Mouse (Mus musculus) heart, embryonic 16.5 days (tissue): ENCODE data around the gene Olfr47. TPM values are rescaled to one million over a fixed set of nuclear protein-coding genes. Genes with fewer than 3 reads are reported as not detected.
"Not testable (repeated sequence)": the region's sequence is repeated elsewhere in the genome, so short reads cannot be mapped to it uniquely, and the experiment has no call there.

Source experiments
- ATAC-seq: fragments of 200-750 bp; cut with Nextera tagmentation; replicated peaks from 2 replicates; pipeline ENCODE4 v1.8.0; 2017; ENCODE audit warnings: moderate number of reproducible peaks; ENCODE audit not compliant: insufficient read depth, low FRiP score; ENCODE audit errors: extremely low read depth
- H3K27ac ChIP-seq: fragments of 300-500 bp; sonication (generic); 2 replicates; pipeline ENCODE4 v1.5.1; 2014; ENCODE audit warnings: mild to moderate bottlenecking, low read length, control low read depth, moderate library complexity
- H3K27me3 ChIP-seq: fragments of 300-500 bp; sonication (generic); 2 replicates; pipeline ENCODE4 v1.6.1; 2014; ENCODE audit warnings: low read length, mixed read lengths; ENCODE audit not compliant: control insufficient read depth, insufficient read depth
- H3K36me3 ChIP-seq: fragments of 300-500 bp; sonication (generic); 2 replicates; pipeline ENCODE4 v1.6.1; 2014; ENCODE audit not compliant: control insufficient read depth, insufficient read depth
- H3K4me1 ChIP-seq: fragments of 300-500 bp; sonication (generic); 2 replicates; pipeline ENCODE4 v1.6.1; 2014; ENCODE audit warnings: low read length, mixed read lengths; ENCODE audit not compliant: control insufficient read depth, insufficient read depth
- H3K4me2 ChIP-seq: fragments of 300-500 bp; sonication (generic); 2 replicates; pipeline ENCODE4 v1.6.1; 2014; ENCODE audit warnings: low read depth, mild to moderate bottlenecking, control low read depth, low read length
- H3K4me3 ChIP-seq: fragments of 300-500 bp; sonication (generic); 2 replicates; pipeline ENCODE4 v1.5.1; 2014; ENCODE audit warnings: mild to moderate bottlenecking, control low read depth, low read length
- H3K9ac ChIP-seq: fragments of 300-500 bp; sonication (generic); 2 replicates; pipeline ENCODE4 v1.6.1; 2014; ENCODE audit warnings: low read length, control low read depth
- H3K9me3 ChIP-seq: fragments of 300-500 bp; sonication (generic); replicated peaks from 2 replicates; pipeline ENCODE4 v1.6.1; 2016; ENCODE audit warnings: low read length; ENCODE audit not compliant: control insufficient read depth
- WGBS: fragments of 180-500 bp; shearing (Covaris S2); extraction: QIAGEN DNeasy Blood & Tissue Kit; methylation state at CpG from one replicate; pipeline ENCODE4 v1.1.7; 2014; 5-methylcytosine and 5-hydroxymethylcytosine counted together
- polyA plus RNA-seq: library from polyadenylated mRNA; unstranded; fragments of >200 nt; fragmentation: Nextera tagmentation; extraction: Ambion mirVana; gene quantifications from 2 replicates; pipeline ENCODE4 v1.2.1, GENCODE M21; 2015

Olfr47 gene
- polyA plus RNA-seq: not detected in 2 replicates

DNA sequence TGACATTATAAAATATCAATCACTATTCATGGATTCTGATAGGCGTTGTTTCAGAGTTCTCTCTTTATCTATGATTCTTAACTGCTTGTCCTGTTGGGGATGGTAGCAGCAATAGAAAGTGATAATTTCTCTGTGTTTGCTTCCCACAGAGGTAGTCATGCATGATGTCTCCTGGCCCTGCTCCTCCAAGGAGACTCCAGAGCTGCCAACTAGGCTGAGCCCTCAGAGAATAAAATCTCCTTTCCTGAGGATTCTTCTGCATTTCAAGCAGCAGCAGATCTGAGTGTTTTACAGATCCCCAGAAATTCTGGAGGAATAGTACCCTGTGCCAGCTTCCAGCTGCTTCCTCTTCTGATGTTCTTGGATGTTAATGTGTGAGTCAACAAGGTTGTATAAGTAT, at the start of gene Olfr47:
Gene Olfr47, plus strand, starts transcription at position 275 of the 400 bp plus-strand sequence.
- not testable (repeated sequence) for H3K9ac ChIP-seq, H3K4me1 ChIP-seq, H3K4me3 ChIP-seq, H3K27ac ChIP-seq, H3K27me3 ChIP-seq, H3K4me2 ChIP-seq, ATAC-seq, H3K36me3 ChIP-seq, H3K9me3 ChIP-seq
- WGBS: 78% methylated on average over 1 of the region's 1 CpGs

- no peak overlapping the region for H3K4me3 ChIP-seq
- H3K9me3 ChIP-seq: no peaks in the 10 kb centered on the region
- H3K4me2 ChIP-seq: no peak overlapping the region
- no peaks in the 10 kb centered on the region for H3K27me3 ChIP-seq
- no peaks in the 10 kb centered on the region for H3K36me3 ChIP-seq
- no peak overlapping the region for H3K9ac ChIP-seq
- no peak for ATAC-seq
- H3K4me1 ChIP-seq: no peaks in the 10 kb centered on the region
- 76% methylated on average over 3 of the region's 3 CpGs for WGBS
- H3K27ac ChIP-seq: no peak overlapping the region
Measured at GRCm38 (mm10) chr6:43190986-43191385, 40.3 kb upstream of the Olfr47 start.

DNA sequence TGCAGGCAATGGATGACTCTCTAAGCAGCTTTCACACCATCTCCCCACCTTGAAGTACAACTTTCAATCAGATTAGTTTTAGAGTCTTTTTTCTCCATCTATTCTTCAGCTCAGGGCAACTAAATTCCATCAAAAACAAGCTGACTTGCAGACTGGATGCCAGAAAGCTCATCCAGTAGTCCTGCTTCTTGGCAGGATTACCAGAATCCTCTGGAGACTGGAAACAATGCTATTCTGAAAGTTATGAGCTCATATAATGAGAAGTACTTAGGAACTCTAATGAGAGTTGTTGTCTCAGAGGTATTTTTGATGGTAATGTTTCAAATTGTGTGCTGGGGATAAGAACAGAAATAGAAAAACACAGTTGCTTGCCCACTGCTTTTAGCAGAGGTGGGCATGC, 34.5 kb upstream of the Olfr47 start, which contains the start of gene Olfr435:
Gene Olfr435, plus strand, starts transcription at position 366 of the 400 bp plus-strand sequence.
- no peak for ATAC-seq
- Histone ChIP-seq H3K4me3 (no peak within 1 kb of the TSS), H3K4me2 (no peak within 1 kb of the TSS), H3K36me3 (no peaks in the 10 kb centered on the region), H3K9ac (no peak within 1 kb of the TSS), H3K9me3 (no peaks in the 10 kb centered on the region), H3K4me1 (no peaks in the 10 kb centered on the region), H3K27ac (no peak within 1 kb of the TSS), H3K27me3 (no peaks in the 10 kb centered on the region)

DNA sequence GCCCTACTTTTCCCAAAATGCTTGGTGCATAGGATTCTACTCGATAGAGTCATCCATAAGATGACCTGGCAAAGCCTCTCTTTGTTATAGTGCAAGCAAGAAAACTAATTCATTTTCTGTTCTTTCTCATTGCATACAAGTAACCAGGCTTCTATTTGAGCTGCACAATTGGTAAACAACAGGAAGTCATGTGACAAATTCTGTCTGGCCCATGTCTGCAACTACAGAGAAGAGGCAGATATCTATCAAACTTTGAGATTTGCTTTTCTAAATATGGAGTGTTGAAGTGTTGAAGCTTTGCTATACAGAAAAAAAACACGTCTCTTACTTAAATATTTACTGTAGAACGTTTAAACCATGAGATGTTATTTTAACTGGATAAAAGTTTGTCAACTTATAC, 33.2 kb upstream of the Olfr47 start:
- 49% methylated on average over 3 of the region's 3 CpGs for WGBS
- no peak for ATAC-seq
- no peak overlapping the region for H3K4me2 ChIP-seq

GRCm38 (mm10) chr6:43202786-43203185, 28.5 kb upstream of the Olfr47 start:
- no peak overlapping the region for H3K27ac ChIP-seq
- ATAC-seq: no peak
- no peaks in the 10 kb centered on the region for H3K36me3 ChIP-seq
- no peaks in the 10 kb centered on the region for H3K4me1 ChIP-seq
- no peaks in the 10 kb centered on the region for H3K9me3 ChIP-seq
- H3K4me3 ChIP-seq: no peak overlapping the region
- H3K4me2 ChIP-seq: no peak overlapping the region
- H3K27me3 ChIP-seq: no peaks in the 10 kb centered on the region
- H3K9ac ChIP-seq: no peak overlapping the region

More for the DNA sequence above, 33.2 kb upstream of the Olfr47 start:
- no peak overlapping the region for H3K4me3 ChIP-seq
- no peaks in the 10 kb centered on the region for H3K4me1 ChIP-seq
- no peak overlapping the region for H3K27ac ChIP-seq
- H3K9me3 ChIP-seq: no peaks in the 10 kb centered on the region
- no peaks in the 10 kb centered on the region for H3K36me3 ChIP-seq
- no peak overlapping the region for H3K9ac ChIP-seq
- H3K27me3 ChIP-seq: no peaks in the 10 kb centered on the region

GRCm38 (mm10) chr6:43205355-43205754, 26.0 kb upstream of the Olfr47 start:
- Histone ChIP-seq H3K4me2 (no peak overlapping the region), H3K36me3 (no peaks in the 10 kb centered on the region), H3K9me3 (no peaks in the 10 kb centered on the region), H3K4me3 (no peak overlapping the region), H3K9ac (no peak overlapping the region), H3K4me1 (no peaks in the 10 kb centered on the region), H3K27ac (no peak overlapping the region), H3K27me3 (no peaks in the 10 kb centered on the region)
- WGBS: 41% methylated on average over 2 of the region's 2 CpGs
- ATAC-seq: no peak

GRCm38 (mm10) chr6:43212873-43213272, 18.5 kb upstream of the Olfr47 start, which contains the start of gene Olfr434:
Gene Olfr434, plus strand, starts transcription at chr6:43213021.
- not testable (repeated sequence) for H3K27me3 ChIP-seq, H3K27ac ChIP-seq, H3K36me3 ChIP-seq, H3K9me3 ChIP-seq, H3K9ac ChIP-seq, H3K4me1 ChIP-seq, H3K4me3 ChIP-seq, ATAC-seq, H3K4me2 ChIP-seq

DNA sequence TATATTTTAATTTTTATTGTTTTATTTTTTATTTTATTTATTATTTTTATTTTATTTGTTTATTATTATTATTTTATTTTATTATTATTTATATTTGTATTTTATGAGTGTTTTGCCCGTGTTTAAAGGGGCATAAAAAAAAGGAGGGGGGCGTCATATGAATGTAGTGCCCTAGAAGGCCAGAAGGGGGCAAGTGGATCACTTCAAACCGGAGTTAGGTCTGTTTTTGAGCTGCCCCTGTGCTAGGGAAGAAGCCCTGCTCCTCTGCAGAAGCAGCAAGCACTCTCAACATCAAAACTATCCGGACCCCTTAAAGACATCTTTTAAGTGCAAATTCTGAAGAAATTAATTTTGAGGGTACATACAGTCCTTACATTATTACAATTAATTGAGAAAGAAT, 10.7 kb downstream of the Olfr47 start:
- 14% methylated on average over 4 of the region's 4 CpGs for WGBS
- Histone ChIP-seq H3K27ac (no peak overlapping the region), H3K36me3 (no peaks in the 10 kb centered on the region), H3K9ac (no peak overlapping the region), H3K4me1 (no peaks in the 10 kb centered on the region), H3K9me3 (no peaks in the 10 kb centered on the region), H3K4me2 (no peak overlapping the region), H3K4me3 (no peak overlapping the region), H3K27me3 (no peaks in the 10 kb centered on the region)
- ATAC-seq: no peak

GRCm38 (mm10) chr6:43247396-43247795, 16.1 kb downstream of the Olfr47 start:
- no peak overlapping the region for H3K27ac ChIP-seq
- H3K9me3 ChIP-seq: no peaks in the 10 kb centered on the region
- 57% methylated on average over 3 of the region's 3 CpGs for WGBS
- H3K27me3 ChIP-seq: no peaks in the 10 kb centered on the region
- H3K4me3 ChIP-seq: no peak overlapping the region
- H3K4me1 ChIP-seq: no peaks in the 10 kb centered on the region
- no peak for ATAC-seq
- H3K9ac ChIP-seq: no peak overlapping the region
- no peaks in the 10 kb centered on the region for H3K36me3 ChIP-seq
- no peak overlapping the region for H3K4me2 ChIP-seq

DNA sequence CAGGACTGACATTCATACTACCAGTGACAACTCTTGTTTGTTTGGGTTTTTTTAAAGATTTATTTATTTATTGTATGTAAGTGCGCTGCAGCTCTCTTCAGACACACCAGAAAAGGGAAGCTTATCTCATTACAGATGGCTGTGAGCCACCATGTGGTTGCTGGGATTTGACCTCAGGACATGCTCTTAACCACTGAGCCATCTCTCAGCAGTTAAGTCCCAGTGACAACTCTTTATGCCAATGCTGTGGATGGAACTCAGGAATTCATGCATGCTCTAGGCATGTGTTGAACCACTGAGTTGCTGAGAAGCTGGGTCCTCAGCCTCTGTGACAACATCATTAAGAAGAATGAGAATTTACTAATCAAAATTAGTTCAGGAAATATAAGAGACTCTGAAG, 21.7 kb downstream of the Olfr47 start:
- 52% methylated on average over 1 of the region's 1 CpGs for WGBS
- H3K27ac ChIP-seq: no peak overlapping the region
- H3K4me3 ChIP-seq: no peak overlapping the region
- no peaks in the 10 kb centered on the region for H3K36me3 ChIP-seq
- no peak for ATAC-seq
- no peak overlapping the region for H3K4me2 ChIP-seq
- no peaks in the 10 kb centered on the region for H3K9me3 ChIP-seq
- H3K27me3 ChIP-seq: no peaks in the 10 kb centered on the region
- H3K4me1 ChIP-seq: no peaks in the 10 kb centered on the region
- H3K9ac ChIP-seq: no peak overlapping the region
